Mouse (Mus musculus) natural killer cell, adult 2 months (primary cell): ENCODE measurements around the gene Chd2.
"Not testable (repeated sequence)": the region's sequence is repeated elsewhere in the genome, so short reads cannot be mapped to it uniquely, and the experiment has no call there.

Source experiments
- DNase-seq, 2 experiments: peaks; one replicate each; pipeline ENCODE4 v3.0.0; 2022; ENCODE audit warnings: low spot score in 2 of 2

The Chd2 gene

DNA sequence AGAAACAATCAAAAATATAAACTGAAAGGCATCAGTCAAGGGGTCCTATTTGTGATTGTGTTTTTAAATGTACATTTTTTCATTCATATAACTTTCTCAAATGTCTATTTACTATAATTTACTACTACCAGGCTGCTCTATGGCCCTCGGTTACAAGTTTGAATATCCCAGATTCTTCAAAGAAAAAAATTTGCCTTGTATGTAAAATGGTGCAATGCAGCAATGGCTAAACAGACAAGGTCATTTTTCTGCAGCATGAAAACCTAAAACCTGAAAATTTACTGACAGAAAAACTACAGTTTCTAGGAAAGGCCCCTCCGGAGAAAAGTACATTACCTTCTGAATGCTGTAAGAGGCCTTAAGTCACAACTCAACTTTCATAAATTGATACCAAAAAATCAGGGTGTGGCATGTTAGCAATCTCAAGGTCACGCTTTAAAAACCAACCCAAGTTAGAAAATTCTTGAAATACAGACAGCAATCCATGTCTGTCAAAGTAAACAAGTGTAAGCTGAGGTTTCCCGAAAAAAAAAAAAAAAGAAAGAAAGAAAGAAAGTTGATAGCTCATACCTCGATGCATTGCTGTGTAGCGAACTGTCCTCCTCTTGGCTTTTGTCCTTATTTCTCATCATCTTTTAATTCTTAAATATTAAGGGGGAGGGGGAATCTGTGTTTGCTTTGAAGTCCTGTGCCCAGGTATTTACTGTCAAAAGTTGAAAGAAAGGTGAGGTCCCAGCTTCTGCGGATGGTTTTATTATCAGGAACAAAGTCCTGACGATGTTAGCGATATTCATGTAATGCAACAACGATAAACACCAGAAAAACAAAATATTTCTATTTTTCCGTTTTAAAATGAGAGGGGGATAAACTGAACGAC lies 1.2 kb downstream of the Chd2 start:
- no peak for DNase-seq

GRCm38 (mm10) chr7:73539116-73539682 lies 2.4 kb downstream of the Chd2 start:
- DNase-seq: no peak

- no peak for DNase-seq
Observed at GRCm38 (mm10) chr7:73538424-73539079, 3.1 kb downstream of the Chd2 start.

DNA sequence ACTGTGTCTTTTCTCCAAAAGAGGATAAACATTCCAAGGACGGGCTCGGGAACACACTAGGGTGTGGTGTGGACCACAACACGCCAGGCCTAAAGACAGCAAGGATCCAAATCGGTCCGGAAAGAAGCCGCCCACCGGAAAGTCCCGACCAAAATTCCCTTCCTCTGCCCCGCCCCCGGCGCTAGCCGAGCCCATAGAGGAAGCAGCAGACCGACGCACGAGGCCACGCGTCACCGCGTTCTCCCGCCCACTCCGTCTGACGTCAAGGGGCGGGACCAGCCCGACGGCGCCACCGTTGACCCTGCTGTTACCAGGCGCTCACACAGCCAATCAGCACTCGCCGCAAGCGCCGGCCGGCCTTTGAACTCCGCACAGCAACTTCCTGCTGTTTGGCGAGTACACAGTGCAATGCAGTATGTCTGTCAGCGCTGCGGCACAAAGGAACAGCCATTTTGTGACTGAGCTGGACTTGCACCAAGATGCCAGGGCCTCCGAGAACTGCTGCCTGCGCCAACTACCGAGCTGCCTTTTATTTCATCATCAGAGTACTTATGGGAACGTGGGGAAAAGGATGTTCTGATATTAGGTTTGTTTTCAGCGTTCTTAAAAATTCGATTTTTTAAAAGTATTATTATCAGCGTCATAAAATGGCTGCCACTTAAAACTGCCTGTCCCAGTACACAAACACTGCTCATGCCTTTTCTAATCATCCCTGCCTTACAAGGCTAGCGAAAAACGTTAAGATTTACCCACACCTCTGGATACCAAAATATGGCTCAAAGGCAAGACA lies 3.8 kb downstream of the Chd2 start:
- peak; percentile 100 for DNase-seq

DNA sequence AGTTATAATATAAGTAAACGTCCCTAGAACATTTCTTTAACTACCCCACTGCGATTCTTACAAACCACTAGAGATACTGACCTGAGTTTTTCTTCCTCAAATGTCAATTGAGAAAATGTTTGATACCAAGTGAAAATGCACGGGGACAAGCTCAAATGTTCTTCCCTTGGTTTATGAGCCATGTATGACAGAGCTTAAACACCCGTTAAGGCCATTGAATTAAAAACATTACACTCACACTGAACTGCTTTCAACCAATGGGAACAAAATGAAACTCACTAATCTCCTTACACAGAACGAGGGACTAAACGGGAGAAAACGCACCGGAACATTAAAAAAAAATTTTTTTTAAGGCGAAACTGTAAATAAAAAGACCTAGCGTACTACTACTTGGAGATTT lies 4.4 kb downstream of the Chd2 start:
- DNase-seq: no peak

- no peak for DNase-seq
Observed at GRCm38 (mm10) chr7:73536579-73536978, 5.1 kb downstream of the Chd2 start.

DNA sequence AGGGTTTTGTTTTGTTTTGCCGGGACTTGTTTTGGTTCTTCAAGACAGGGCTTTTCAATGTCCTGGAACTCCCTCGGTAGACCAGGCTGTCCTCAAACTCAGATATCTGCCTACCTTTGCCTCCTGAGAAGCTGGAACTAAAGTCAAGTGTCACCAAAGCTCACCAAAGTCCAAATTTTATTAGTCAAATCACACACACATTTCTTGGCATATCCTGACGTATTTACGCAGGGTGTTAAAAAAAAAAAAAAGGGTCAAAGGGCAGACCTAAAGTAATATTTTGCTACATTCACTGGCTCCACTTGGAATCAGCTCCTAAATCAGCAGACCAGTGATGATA lies 5.8 kb downstream of the Chd2 start:
- no peak for DNase-seq

GRCm38 (mm10) chr7:73534937-73535860 lies 6.4 kb downstream of the Chd2 start:
- DNase-seq: no peak

DNA sequence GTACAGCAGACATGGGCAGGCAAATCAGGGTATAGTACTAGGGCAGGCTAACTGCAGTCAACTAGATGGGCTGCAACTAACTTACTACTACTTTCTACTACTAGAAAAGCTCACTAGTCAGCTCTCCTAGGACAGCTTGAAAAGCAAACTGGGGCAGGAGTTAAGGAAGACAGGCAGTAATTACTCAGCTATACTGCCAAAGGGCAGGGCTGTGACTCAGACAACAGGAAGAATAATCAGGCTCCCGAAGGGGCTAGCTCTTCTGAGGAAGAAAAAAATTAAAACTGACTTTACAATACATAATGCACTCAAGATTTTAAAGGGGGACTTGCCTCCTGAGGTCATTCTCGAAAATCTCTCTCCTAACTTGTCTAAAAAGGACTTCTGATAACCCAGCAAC lies 8.2 kb downstream of the Chd2 start:
- DNase-seq: no peak

- DNase-seq: no peak
Observed at GRCm38 (mm10) chr7:73532916-73533315, 8.7 kb downstream of the Chd2 start.

DNA sequence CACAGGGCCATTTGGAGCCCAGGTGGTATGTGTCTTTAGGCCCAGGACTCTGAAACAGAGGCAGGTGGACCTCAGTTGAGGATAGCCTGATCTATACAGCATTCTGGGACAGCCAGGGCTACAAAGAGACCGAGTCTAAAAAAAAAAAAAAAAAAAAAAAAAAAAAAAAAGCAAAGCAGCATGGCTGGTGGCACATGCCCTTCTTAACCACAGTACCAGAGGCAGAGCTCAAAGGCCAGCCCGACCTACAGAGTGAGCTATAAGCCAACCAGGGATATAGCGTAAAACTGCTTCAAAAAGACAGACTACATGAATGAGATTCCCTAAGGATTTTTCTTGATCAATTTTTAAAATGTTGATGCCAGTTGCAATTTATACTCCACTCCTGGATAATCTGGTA lies 9.5 kb downstream of the Chd2 start:
- DNase-seq: no peak

- peak in 1 of 2 experiments; percentile 54 for DNase-seq
Observed at GRCm38 (mm10) chr7:73531506-73532093, 10.0 kb downstream of the Chd2 start.

DNA sequence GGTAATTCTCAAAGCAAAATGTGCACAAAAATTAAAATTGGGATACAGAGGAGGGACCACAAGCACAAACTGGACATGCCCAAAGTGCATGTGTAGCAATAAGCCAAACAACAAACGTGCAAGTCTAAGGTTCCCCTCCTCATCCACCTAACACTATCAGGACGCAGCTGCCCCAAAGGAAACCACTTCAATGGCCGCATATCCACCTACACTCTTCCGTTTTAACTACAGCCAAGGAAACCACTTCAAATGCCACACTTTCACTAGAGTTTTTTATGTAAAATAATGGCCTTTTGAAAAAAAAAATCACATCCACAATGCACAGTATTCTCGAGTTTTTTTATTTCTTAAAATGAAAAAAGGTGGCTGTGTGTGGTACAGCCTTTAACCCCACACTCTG lies 10.8 kb downstream of the Chd2 start:
- peak; percentile 53 to 55 for DNase-seq

DNA sequence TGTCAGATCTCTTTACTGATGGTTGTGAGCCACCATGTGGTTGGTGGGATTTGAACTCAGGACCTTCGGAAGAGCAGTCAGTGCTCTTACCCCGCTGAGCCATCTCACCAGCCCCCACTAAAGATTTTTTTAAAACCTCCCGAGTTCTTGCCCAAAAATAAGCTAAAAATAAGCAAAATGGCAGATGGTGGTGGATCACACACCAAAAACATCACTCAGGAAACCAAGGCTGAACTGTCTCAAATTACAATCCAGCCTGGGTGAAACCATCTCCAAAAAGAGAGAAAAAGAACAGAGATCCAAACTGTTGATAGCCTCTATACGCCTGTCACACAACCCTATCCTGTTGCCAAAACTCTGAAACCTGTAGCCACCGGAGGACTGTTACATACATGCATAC lies 11.5 kb downstream of the Chd2 start:
- peak in 1 of 2 experiments; percentile 0 for DNase-seq

- peak in 1 of 2 experiments; percentile 0 for DNase-seq
Observed at GRCm38 (mm10) chr7:73529261-73529660, 12.4 kb downstream of the Chd2 start.

DNA sequence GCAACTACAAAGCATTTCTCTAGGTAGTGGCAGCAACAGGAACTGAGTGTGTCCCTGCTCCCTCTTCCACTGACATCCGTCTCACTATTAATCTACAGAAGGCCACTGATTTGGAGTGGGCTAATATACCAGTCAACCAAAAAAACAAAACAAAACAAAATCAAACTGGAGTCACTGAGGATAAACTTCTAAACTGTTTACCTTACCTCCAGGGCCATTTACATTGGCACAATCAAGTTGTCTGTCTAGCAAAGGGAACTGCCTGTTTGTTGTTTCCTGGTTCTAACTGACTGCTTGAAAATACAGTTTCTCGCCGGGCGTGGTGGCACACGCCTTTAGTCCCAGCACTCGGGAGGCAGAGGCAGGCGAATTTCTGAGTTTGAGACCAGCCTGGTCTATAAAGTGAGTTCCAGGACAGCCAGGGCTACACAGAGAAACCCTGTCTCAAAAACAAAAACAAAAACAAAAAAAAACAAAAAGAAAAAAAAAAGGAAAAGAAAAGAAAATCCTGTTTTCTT lies 13.2 kb downstream of the Chd2 start:
- DNase-seq: not testable (repeated sequence)

- no peak for DNase-seq
Observed at GRCm38 (mm10) chr7:73527225-73527624, 14.4 kb downstream of the Chd2 start.

DNA sequence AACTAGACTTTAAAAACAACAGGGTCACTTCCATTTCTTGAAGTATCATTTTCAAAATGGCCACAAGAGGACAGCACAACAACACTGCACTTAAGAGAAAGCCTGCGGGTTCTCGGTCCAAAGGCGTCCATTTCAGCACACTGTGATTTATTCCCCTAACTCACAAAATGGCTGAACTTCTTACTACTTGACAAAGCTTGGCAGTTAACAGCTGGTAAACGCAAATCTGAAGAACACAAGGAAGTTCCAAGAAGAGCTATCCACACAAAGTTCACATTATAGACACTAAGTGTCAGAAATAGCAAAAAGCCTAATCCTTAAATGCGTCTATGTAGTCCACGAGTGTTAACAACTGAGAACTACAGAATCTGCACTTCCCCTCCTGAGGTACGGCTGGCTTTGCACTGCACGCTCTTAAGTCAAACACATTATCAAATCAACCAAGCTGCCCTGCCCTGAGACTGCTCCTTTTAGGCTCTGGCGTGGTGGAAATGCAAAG lies 17.1 kb downstream of the Chd2 start:
- DNase-seq: peak; percentile 64 to 75

GRCm38 (mm10) chr7:73523608-73524259 lies 17.9 kb downstream of the Chd2 start:
- no peak for DNase-seq

GRCm38 (mm10) chr7:73523183-73523582 lies 18.4 kb downstream of the Chd2 start:
- DNase-seq: no peak
